Mouse (Mus musculus): ENCODE measurements at regions not wholly inside any gene's neighbourhood (a gene's known extent, or its start where the extent isn't known, plus 50 kb on each side); places are given as distances from the start of the nearest gene placed in this dataset.

DNA sequence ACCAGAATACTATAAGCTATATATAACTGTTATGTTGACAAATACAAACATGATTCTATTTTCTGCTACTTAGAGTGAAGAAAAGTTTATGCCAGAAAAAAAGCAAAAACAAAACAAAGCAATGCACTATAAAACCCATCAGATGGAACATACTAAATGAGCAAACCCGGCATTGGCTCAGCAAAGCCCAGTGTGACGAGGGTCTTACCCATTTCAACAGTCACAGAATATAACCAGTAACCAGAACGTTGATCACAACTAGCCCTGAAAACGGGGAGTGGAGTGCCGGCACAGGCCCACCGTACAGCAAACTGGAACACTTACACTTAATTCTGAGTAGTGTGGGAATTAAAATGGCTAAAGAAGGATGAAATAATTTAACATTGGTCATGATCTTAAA is 66.0 kb upstream of the BC052040 start:
- DNase-seq (ENCODE audit: low spot score), result no peak

DNA sequence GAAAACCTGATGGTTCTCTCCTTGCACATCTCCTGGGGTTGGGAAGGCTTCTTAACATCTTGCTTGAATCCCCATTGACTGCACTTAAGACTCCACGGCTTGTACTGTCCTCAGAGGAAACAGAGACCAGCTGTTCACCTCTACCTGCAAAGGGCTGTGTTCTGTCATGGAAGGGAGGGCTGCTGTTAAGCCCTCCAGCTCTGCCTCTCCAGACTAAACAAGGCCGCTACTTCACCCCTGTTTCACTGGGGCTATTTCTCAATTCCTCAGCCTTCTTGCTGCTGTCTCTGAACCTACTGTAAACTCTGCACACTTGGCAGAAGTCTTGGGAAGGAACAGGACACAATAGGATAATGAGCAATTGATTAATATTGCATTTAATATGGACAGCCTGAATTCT is 64.7 kb upstream of the BC052040 start:
- no peak for DNase-seq (ENCODE audit: low spot score)

DNA sequence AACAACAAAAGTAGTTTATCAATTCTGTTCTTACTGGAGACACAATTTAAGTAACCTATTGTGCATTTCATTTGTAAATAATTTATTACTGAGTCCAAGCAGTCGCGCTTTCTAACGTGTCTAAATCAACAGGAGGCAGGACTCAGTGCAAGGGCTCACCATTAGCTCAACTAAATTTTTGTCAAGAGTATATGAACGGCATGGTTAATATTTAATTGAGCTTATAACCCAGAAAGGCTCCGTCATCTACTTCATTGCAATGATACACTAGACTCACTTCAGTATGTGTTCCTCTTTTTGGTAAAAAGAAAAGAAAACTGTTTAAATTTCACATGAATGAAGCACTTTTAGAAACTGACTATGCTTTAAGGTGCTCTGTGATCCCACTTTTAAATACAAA is 61.5 kb upstream of the BC052040 start:
- DNase-seq (ENCODE audit: low spot score), result no peak

DNA sequence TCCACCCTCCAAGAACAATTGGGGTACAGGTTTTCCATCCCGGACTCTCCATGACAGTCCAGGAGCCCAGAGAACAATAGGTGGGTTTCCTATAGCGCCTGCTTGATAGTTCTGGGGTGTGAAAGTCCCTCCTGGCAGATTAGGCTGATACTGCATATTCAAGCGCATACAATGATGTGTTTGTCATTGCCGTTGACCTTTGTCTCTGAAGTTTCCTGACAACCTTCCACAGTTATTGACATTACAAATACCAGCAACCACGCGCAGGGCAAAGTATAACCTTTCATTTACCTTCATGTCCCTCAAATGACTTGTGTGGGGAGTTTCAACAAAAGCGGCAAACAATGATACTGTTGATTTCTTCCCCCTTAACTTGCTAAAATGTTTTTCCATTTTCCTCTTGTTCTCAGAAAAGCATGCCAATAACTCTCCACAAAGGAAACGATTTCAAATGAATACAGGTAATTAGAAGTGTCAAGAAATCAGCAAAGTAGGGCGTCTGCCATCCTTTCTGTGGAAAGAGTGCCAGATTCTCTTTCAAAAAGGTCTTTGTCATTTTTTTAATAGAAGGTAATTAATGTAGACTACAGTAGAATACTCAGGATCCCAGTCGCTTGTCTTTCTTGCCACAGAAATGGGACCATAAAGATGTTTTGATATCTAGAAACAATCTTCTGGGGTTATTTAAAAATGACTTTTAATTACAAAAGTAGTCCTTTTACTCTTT is 60.9 kb upstream of the BC052040 start:
- no peak for DNase-seq (ENCODE audit: low spot score)

DNA sequence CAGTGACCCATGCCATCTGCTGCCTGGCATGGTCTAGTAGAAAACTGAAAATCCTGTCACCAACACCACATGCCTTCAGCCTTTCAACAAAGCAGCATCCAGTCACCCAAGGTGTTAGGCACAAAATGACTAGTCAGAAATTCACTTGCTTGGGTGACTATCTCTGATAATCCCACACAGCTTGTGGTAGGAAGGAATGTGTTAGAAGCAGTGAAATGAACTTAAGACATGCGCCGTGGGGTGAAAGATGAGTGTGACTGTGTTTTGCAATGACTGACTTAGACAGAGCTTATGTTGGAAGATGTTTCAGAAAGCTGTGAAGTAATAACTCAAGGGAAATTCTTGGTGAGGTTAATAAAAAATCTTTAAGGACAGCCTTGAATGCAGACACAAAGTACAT is 51.6 kb upstream of the BC052040 start:
- DNase-seq (ENCODE audit: low spot score), result no peak

All from testis, postnatal 10 days (tissue).